Mouse (Mus musculus): ENCODE data around the gene Ang. TPM values are rescaled to one million over a fixed set of nuclear protein-coding genes. Genes with fewer than 3 reads are reported as not detected.

Ang gene
- total and polyA plus RNA-seq, 3 experiments, result not detected

DNA sequence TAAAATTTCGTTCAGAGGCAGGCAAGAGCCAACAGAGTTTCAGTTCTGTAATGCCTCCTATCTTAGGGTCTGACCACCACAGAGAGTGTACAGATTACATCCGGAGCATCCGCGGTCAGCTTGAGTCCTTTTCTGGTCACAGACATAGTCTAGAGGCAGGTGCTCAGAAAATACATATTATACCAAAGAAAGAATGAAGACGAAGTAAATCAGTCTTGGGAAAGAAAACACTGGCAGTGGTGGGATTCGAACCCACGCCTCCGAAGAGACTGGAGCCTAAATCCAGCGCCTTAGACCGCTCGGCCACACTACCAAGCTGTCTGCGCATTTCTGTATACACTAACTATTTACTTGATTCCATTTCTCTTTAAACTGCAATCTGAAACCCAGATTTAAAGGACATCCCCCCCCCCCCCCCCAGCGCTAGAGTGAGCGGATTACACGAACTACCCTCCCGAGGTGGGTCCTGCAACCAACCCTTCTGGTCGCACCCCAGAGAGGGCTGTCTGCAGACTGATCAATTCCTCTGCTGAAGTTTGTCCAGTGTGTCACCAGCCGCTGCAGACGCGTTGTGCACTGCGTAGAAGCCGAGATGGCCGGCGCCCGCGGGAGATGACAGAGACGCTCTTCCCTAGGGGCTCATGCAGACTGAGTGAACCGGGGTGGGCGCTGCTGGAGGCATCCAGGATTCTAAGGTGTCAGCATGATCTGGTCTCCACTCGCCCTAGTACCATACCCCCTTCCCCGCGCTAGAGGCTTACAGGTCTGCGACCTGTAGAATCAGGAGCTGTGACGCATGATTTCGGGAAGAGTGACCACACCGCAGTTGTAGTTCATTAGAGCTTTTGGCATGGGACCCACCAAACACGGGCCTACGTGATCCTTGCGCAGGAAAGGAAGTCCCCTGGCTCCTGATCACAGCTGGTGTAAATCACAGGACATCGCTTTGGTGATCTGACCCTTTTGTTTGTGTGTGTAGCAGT, 8.1 kb upstream of the Ang start:
- Histone ChIP-seq H3K9ac (ENCODE audit: control insufficient read depth, low read depth, low read length, poor library complexity, severe bottlenecking) (peak overlapping the region; percentile 37), H3K36me3 (ENCODE audit: control insufficient read depth in 1 of 2, insufficient read depth in 2 of 2, low read length in 2 of 2) (peaks cover 0 to 2% of the 10 kb centered on the region in 2 experiments; a peak in 1 of 4 replicates), H3K9me3 (replicated peaks; ENCODE audit: insufficient read depth, low read length) (no peaks in the 10 kb centered on the region), H3K4me1 (ENCODE audit: control insufficient read depth in 1 of 2, insufficient read depth in 2 of 2, low read length in 2 of 2) (peaks cover 0 to 7% of the 10 kb centered on the region in 2 experiments; a peak in 2 of 4 replicates), H3K27me3 (ENCODE audit: control insufficient read depth in 1 of 2, insufficient read depth in 2 of 2, low read length in 2 of 2) (no peaks in the 10 kb centered on the region; a peak in 1 of 4 replicates), H3K27ac (ENCODE audit: control insufficient read depth, low read depth, low read length) (no peak overlapping the region), H3K4me3 (ENCODE audit: control insufficient read depth in 1 of 2, insufficient read depth in 1 of 2, low read depth in 2 of 2, low read length in 2 of 2) (peak overlapping the region; percentile 55 to 65), H3K79me2 (ENCODE audit: control insufficient read depth, insufficient read depth, low read length, poor library complexity) (no peaks in the 10 kb centered on the region)
- DNase-seq (ENCODE audit: low read depth, low spot score), result peak; percentile 83
- TF ChIP-seq RAD21 (IDR thresholded peaks at IDR 0.05; ENCODE audit: low read depth, low read length), result no peak
- TF ChIP-seq CHD2 (IDR thresholded peaks at IDR 0.05; ENCODE audit: low read length), result no peak
- peak; percentile 99 for TF ChIP-seq TBP (IDR thresholded peaks at IDR 0.05; ENCODE audit: low read depth, low read length)

- peak; percentile 81 for DNase-seq (ENCODE audit: low read depth, low spot score)
- H3K27ac ChIP-seq (ENCODE audit: control insufficient read depth, low read depth, low read length), result peak overlapping the region; percentile 30
- TF ChIP-seq MAFK (IDR thresholded peaks at IDR 0.05; ENCODE audit: borderline replicate concordance, low read depth, low read length) (no peak), POLR2A (IDR thresholded peaks at IDR 0.05; ENCODE audit: control insufficient read depth in 1 of 2, insufficient read depth in 1 of 2, low read depth in 1 of 2, low read length in 2 of 2, poor library complexity in 1 of 2) (no peak), MXI1 (IDR thresholded peaks at IDR 0.05; ENCODE audit: low read depth, low read length) (no peak), NELFE (IDR thresholded peaks at IDR 0.05; ENCODE audit: low read depth, low read length) (no peak), ZKSCAN1 (IDR thresholded peaks at IDR 0.05; ENCODE audit: low read depth, low read length) (no peak), GATA1 (IDR thresholded peaks at IDR 0.05; ENCODE audit: low read depth, low read length) (no peak), E2F4 (IDR thresholded peaks at IDR 0.05; ENCODE audit: borderline replicate concordance, low read depth, low read length) (no peak)
- H3K9ac ChIP-seq (ENCODE audit: control insufficient read depth, low read depth, low read length, poor library complexity, severe bottlenecking), result peak overlapping the region; percentile 50
- H3K4me3 ChIP-seq (ENCODE audit: control insufficient read depth in 1 of 2, insufficient read depth in 1 of 2, low read depth in 2 of 2, low read length in 2 of 2), result peak overlapping the region; percentile 55 to 65
- no peaks in the 10 kb centered on the region for H3K9me3 ChIP-seq (replicated peaks; ENCODE audit: insufficient read depth, low read length)
- no peaks in the 10 kb centered on the region; a peak in 1 of 4 replicates for H3K27me3 ChIP-seq (ENCODE audit: control insufficient read depth in 1 of 2, insufficient read depth in 2 of 2, low read length in 2 of 2)
- H3K4me1 ChIP-seq (ENCODE audit: control insufficient read depth in 1 of 2, insufficient read depth in 2 of 2, low read length in 2 of 2), result peaks cover 0 to 7% of the 10 kb centered on the region in 2 experiments; a peak in 2 of 4 replicates
- no peaks in the 10 kb centered on the region for H3K79me2 ChIP-seq (ENCODE audit: control insufficient read depth, insufficient read depth, low read length, poor library complexity)
- peaks cover 0 to 2% of the 10 kb centered on the region in 2 experiments; a peak in 1 of 4 replicates for H3K36me3 ChIP-seq (ENCODE audit: control insufficient read depth in 1 of 2, insufficient read depth in 2 of 2, low read length in 2 of 2)
Measured at GRCm38 (mm10) chr14:51083805-51084204, 7.1 kb upstream of the Ang start.

DNA sequence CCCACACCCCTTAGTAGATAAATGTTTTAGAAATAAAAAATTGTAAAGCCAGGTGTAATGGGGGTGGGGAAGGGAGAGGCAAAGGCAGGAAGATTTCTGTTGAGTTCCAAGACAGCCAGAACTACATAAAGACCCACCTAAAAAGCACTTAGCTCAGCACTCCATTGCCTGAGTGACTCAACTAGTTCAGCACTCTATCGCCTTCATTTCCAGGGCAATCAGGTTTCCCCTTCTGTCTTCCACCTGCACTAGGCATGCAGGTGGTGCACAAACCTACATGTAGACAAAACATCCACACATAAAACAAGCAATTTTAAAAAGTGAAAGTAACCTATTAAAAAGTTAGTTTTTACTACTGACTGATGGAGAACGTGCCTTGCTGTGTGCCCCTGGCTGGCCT, 5.9 kb upstream of the Ang start:
- H3K9ac ChIP-seq (ENCODE audit: control insufficient read depth, low read depth, low read length, poor library complexity, severe bottlenecking), result peak overlapping the region; percentile 32
- H3K36me3 ChIP-seq (ENCODE audit: control insufficient read depth in 1 of 2, insufficient read depth in 2 of 2, low read length in 2 of 2), result peaks cover 0 to 2% of the 10 kb centered on the region in 2 experiments; a peak in 1 of 4 replicates
- H3K27me3 ChIP-seq (ENCODE audit: control insufficient read depth in 1 of 2, insufficient read depth in 2 of 2, low read length in 2 of 2), result no peaks in the 10 kb centered on the region; a peak in 1 of 4 replicates
- DNase-seq (ENCODE audit: low read depth, low spot score), result peak; percentile 66
- H3K27ac ChIP-seq (ENCODE audit: control insufficient read depth, low read depth, low read length), result peak overlapping the region; percentile 45
- H3K9me3 ChIP-seq (replicated peaks; ENCODE audit: insufficient read depth, low read length), result no peaks in the 10 kb centered on the region
- peaks cover 0 to 7% of the 10 kb centered on the region in 2 experiments; a peak in 2 of 4 replicates for H3K4me1 ChIP-seq (ENCODE audit: control insufficient read depth in 1 of 2, insufficient read depth in 2 of 2, low read length in 2 of 2)
- no peaks in the 10 kb centered on the region for H3K79me2 ChIP-seq (ENCODE audit: control insufficient read depth, insufficient read depth, low read length, poor library complexity)
- H3K4me3 ChIP-seq (ENCODE audit: control insufficient read depth in 1 of 2, insufficient read depth in 1 of 2, low read depth in 2 of 2, low read length in 2 of 2), result peak overlapping the region; percentile 55 to 65
- no peak for TF ChIP-seq ELF1 (IDR thresholded peaks at IDR 0.05; ENCODE audit: low read depth, low read length)
- TF ChIP-seq MAZ (IDR thresholded peaks at IDR 0.05; ENCODE audit: low read depth, low read length), result no peak
- no peak for TF ChIP-seq POLR2AphosphoS5 (IDR thresholded peaks at IDR 0.05; ENCODE audit: borderline replicate concordance, low read depth, low read length)
- no peak for TF ChIP-seq ZKSCAN1 (IDR thresholded peaks at IDR 0.05; ENCODE audit: low read depth, low read length)
- TF ChIP-seq NELFE (IDR thresholded peaks at IDR 0.05; ENCODE audit: low read depth, low read length), result no peak
- no peak for TF ChIP-seq MXI1 (IDR thresholded peaks at IDR 0.05; ENCODE audit: low read depth, low read length)
- no peak for TF ChIP-seq MYB (IDR thresholded peaks at IDR 0.05; ENCODE audit: low read depth, low read length)
- TF ChIP-seq CHD2 (IDR thresholded peaks at IDR 0.05; ENCODE audit: low read length), result no peak
- TF ChIP-seq HCFC1 (IDR thresholded peaks at IDR 0.05; ENCODE audit: low read depth, low read length), result no peak
- TF ChIP-seq SIN3A (IDR thresholded peaks at IDR 0.05; ENCODE audit: low read length), result no peak
- TF ChIP-seq POLR2A (IDR thresholded peaks at IDR 0.05; ENCODE audit: control insufficient read depth in 1 of 2, insufficient read depth in 1 of 2, low read depth in 1 of 2, low read length in 2 of 2, poor library complexity in 1 of 2), result no peak
- TF ChIP-seq UBTF (IDR thresholded peaks at IDR 0.05; ENCODE audit: borderline replicate concordance, insufficient read depth, low read depth, low read length), result no peak
- no peak for TF ChIP-seq MAFK (IDR thresholded peaks at IDR 0.05; ENCODE audit: borderline replicate concordance, low read depth, low read length)
- TF ChIP-seq MYC (IDR thresholded peaks at IDR 0.05; ENCODE audit: low read depth, low read length), result no peak
- no peak for TF ChIP-seq GABPA (IDR thresholded peaks at IDR 0.05; ENCODE audit: low read depth, low read length)
- no peak for TF ChIP-seq ZMIZ1 (IDR thresholded peaks at IDR 0.05; ENCODE audit: low read depth, low read length)
- TF ChIP-seq RCOR1 (IDR thresholded peaks at IDR 0.05; ENCODE audit: low read depth, low read length), result no peak
